Mouse (Mus musculus): ENCODE measurements around the gene Oas1g. TPM values are rescaled to one million over a fixed set of nuclear protein-coding genes. Genes with fewer than 3 reads are reported as not detected.
A peak's percentile ranks its signal among the peaks of the same experiment; 100 is the strongest.
"Not testable (repeated sequence)": the region's sequence is repeated elsewhere in the genome, so short reads cannot be mapped to it uniquely, and the experiment has no call there.

The Oas1g gene
- polyA plus RNA-seq, 1 experiment, result 23.1 TPM

DNA sequence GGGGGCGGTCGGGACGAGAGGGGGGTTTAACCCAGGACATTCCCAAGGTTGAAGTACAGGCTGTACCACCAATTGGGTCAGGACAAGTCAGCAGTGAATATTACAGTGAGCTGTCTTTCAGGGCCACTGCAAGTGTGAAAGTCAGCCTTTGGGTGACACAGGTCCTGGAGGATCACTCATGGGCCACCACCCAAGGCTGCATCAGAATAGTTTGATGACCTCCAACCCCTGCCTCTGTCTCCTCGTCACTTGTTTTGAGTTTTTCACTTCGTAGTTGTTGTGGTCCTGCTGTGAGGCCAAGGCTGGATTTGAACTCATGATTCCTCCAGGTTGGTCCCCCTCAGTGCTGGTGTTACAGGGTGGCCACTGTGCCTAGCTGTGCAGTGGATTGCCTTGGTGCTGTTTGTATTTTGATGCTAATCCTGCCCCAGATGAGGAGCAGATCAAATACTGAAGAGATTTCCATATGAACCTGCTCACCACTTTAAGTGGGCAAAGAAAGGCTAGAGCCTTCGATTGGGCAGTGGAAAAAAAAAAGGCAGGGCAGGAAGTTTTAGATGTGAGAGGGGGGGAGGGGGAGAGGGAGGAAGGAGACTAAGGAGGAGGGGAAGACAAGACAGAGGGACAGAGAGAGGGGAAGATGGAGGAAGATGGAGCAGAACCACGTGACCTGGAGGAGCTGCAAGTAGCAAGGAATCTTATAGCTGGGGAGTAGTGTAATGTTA, 20.9 kb upstream of the Oas1g start:
- H3K4me1 ChIP-seq (ENCODE audit: control insufficient read depth, insufficient read depth, low read length), result no peaks in the 10 kb centered on the region; the same call in 1 of the 2 replicates
- no peak overlapping the region for H3K4me3 ChIP-seq (replicated peaks; ENCODE audit: control insufficient read depth, low read depth, low read length)
- WGBS, result 67% methylated on average over 7 of the region's 7 CpGs
- H3K27ac ChIP-seq (ENCODE audit: control insufficient read depth, insufficient read depth, low read depth, low read length, poor library complexity), result no peak overlapping the region
- TF ChIP-seq CTCF (IDR thresholded peaks at IDR 0.05; ENCODE audit: control insufficient read depth, insufficient read depth, low read length) (no peak), POLR2A (IDR thresholded peaks at IDR 0.05; ENCODE audit: borderline replicate concordance, control insufficient read depth, low read depth, low read length) (no peak)

GRCm38 (mm10) chr5:120906791-120907733, 19.6 kb upstream of the Oas1g start, which contains the start of gene Oas1a:
TSS of gene Oas1a (minus strand) at chr5:120907521.
- not testable (repeated sequence) for H3K4me1 ChIP-seq (ENCODE audit: control insufficient read depth, insufficient read depth, low read length)
- 30% methylated on average over 8 of the region's 12 CpGs for WGBS
- H3K27ac ChIP-seq (ENCODE audit: control insufficient read depth, insufficient read depth, low read depth, low read length, poor library complexity), result 0 out of 2 replicates have a peak within 1 kb of the TSS, but pooled peaks have one; percentile 28
- peak within 1 kb of the TSS; percentile 68 for H3K4me3 ChIP-seq (replicated peaks; ENCODE audit: control insufficient read depth, low read depth, low read length)

- Histone ChIP-seq H3K27ac (ENCODE audit: control insufficient read depth, insufficient read depth, low read depth, low read length, poor library complexity) (no peak overlapping the region), H3K4me1 (ENCODE audit: control insufficient read depth, insufficient read depth, low read length) (no peaks in the 10 kb centered on the region; the same call in 1 of the 2 replicates), H3K4me3 (replicated peaks; ENCODE audit: control insufficient read depth, low read depth, low read length) (no peak overlapping the region)
- TF ChIP-seq CTCF (IDR thresholded peaks at IDR 0.05; ENCODE audit: control insufficient read depth, insufficient read depth, low read length), result no peak
- TF ChIP-seq POLR2A (IDR thresholded peaks at IDR 0.05; ENCODE audit: borderline replicate concordance, control insufficient read depth, low read depth, low read length), result no peak
- WGBS, result 87% methylated on average over 5 of the region's 5 CpGs
Observed at GRCm38 (mm10) chr5:120902056-120902455, 14.6 kb upstream of the Oas1g start.

GRCm38 (mm10) chr5:120900666-120901065, 13.3 kb upstream of the Oas1g start:
- WGBS, result 71% methylated on average over 1 of the region's 1 CpGs
- no peak overlapping the region for H3K27ac ChIP-seq (ENCODE audit: control insufficient read depth, insufficient read depth, low read depth, low read length, poor library complexity)
- no peak for TF ChIP-seq POLR2A (IDR thresholded peaks at IDR 0.05; ENCODE audit: borderline replicate concordance, control insufficient read depth, low read depth, low read length)
- TF ChIP-seq CTCF (IDR thresholded peaks at IDR 0.05; ENCODE audit: control insufficient read depth, insufficient read depth, low read length), result no peak
- H3K4me1 ChIP-seq (ENCODE audit: control insufficient read depth, insufficient read depth, low read length), result no peaks in the 10 kb centered on the region; the same call in 1 of the 2 replicates
- no peak overlapping the region for H3K4me3 ChIP-seq (replicated peaks; ENCODE audit: control insufficient read depth, low read depth, low read length)

DNA sequence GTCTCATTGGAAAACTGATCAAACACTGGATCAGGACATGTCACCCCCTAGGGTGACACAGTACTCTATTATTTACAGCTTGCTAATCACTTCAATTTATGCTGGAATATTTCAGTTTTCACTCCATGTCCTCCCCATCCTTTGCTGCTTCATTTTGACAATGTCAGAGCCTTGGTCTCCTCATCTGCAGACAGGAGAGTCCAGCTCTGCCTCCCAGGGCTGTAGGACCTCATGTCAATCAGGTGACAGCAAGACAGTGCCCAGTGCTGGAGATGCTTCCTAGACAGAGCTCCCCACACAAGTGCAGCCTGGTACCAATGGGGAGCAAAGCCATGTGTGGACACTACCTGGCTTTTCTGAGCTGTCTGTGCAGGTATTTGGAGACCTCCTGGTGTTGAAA, 11.3 kb upstream of the Oas1g start:
- TF ChIP-seq POLR2A (IDR thresholded peaks at IDR 0.05; ENCODE audit: borderline replicate concordance, control insufficient read depth, low read depth, low read length), result no peak
- TF ChIP-seq CTCF (IDR thresholded peaks at IDR 0.05; ENCODE audit: control insufficient read depth, insufficient read depth, low read length), result no peak
- no peaks in the 10 kb centered on the region for H3K4me1 ChIP-seq (ENCODE audit: control insufficient read depth, insufficient read depth, low read length)
- no peak overlapping the region for H3K27ac ChIP-seq (ENCODE audit: control insufficient read depth, insufficient read depth, low read depth, low read length, poor library complexity)
- no peak overlapping the region for H3K4me3 ChIP-seq (replicated peaks; ENCODE audit: control insufficient read depth, low read depth, low read length)

GRCm38 (mm10) chr5:120898307-120898706, 10.9 kb upstream of the Oas1g start:
- WGBS, result 89% methylated on average over 6 of the region's 6 CpGs
- H3K4me3 ChIP-seq (replicated peaks; ENCODE audit: control insufficient read depth, low read depth, low read length), result no peak overlapping the region
- TF ChIP-seq CTCF (IDR thresholded peaks at IDR 0.05; ENCODE audit: control insufficient read depth, insufficient read depth, low read length) (no peak), POLR2A (IDR thresholded peaks at IDR 0.05; ENCODE audit: borderline replicate concordance, control insufficient read depth, low read depth, low read length) (no peak)
- no peak overlapping the region for H3K27ac ChIP-seq (ENCODE audit: control insufficient read depth, insufficient read depth, low read depth, low read length, poor library complexity)
- no peaks in the 10 kb centered on the region for H3K4me1 ChIP-seq (ENCODE audit: control insufficient read depth, insufficient read depth, low read length)

DNA sequence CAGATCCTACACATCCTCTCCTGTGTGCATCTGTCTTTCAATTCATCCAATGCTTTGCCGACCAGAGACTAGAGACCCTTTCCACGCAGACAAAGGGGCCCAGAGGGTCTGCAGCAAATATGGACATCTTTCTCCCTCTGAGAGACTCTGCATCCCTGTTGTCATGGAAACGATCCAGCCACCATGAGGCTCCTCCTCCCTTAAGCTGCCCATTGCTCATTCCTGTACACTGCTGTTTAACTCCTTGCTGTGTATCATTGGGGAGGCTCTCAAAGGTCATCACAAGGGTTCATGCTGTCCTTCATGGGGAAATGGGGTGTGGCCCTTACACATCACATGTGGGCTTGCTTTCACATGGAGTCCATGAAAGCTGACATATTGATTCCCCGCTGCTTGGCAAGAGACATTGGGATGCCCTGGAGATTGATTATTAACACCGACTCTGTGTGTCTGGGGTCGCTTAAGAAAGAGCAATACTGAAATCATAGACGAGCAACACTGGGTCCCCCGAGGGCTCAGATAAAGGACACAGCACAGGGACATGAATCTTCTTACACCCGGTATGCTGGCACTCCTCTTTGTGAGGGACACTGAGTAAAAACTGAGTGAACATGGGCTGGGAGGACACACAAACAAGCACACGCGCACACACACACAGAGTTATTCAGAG, 8.0 kb upstream of the Oas1g start:
- Histone ChIP-seq H3K4me3 (replicated peaks; ENCODE audit: control insufficient read depth, low read depth, low read length) (no peak overlapping the region), H3K4me1 (ENCODE audit: control insufficient read depth, insufficient read depth, low read length) (no peaks in the 10 kb centered on the region), H3K27ac (ENCODE audit: control insufficient read depth, insufficient read depth, low read depth, low read length, poor library complexity) (no peak overlapping the region)
- 88% methylated on average over 11 of the region's 11 CpGs for WGBS
- no peak for TF ChIP-seq CTCF (IDR thresholded peaks at IDR 0.05; ENCODE audit: control insufficient read depth, insufficient read depth, low read length)
- no peak for TF ChIP-seq POLR2A (IDR thresholded peaks at IDR 0.05; ENCODE audit: borderline replicate concordance, control insufficient read depth, low read depth, low read length)

- WGBS, result 72% methylated on average over 2 of the region's 2 CpGs
- H3K27ac ChIP-seq (ENCODE audit: control insufficient read depth, insufficient read depth, low read depth, low read length, poor library complexity); H3K4me1 ChIP-seq (ENCODE audit: control insufficient read depth, insufficient read depth, low read length); H3K4me3 ChIP-seq (replicated peaks; ENCODE audit: control insufficient read depth, low read depth, low read length): not testable (repeated sequence)
Observed at GRCm38 (mm10) chr5:120894692-120895091, 7.3 kb upstream of the Oas1g start.

GRCm38 (mm10) chr5:120893866-120894265, 6.5 kb upstream of the Oas1g start:
- H3K27ac ChIP-seq (ENCODE audit: control insufficient read depth, insufficient read depth, low read depth, low read length, poor library complexity); H3K4me3 ChIP-seq (replicated peaks; ENCODE audit: control insufficient read depth, low read depth, low read length): not testable (repeated sequence)
- WGBS, result 96% methylated on average over 4 of the region's 4 CpGs

More at GRCm38 (mm10) chr5:120893866-120894265, 6.5 kb upstream of the Oas1g start:
- not testable (repeated sequence) for H3K4me1 ChIP-seq (ENCODE audit: control insufficient read depth, insufficient read depth, low read length)
